Mouse (Mus musculus): Measurements from ENCODE around the gene Gzmk. TPM values are rescaled to one million over a fixed set of nuclear protein-coding genes. Genes with fewer than 3 reads are reported as not detected.
A peak's percentile ranks its signal among the peaks of the same experiment; 100 is the strongest.

Gzmk gene
- polyA plus RNA-seq, 1 experiment from 2014 or later: not detected

DNA sequence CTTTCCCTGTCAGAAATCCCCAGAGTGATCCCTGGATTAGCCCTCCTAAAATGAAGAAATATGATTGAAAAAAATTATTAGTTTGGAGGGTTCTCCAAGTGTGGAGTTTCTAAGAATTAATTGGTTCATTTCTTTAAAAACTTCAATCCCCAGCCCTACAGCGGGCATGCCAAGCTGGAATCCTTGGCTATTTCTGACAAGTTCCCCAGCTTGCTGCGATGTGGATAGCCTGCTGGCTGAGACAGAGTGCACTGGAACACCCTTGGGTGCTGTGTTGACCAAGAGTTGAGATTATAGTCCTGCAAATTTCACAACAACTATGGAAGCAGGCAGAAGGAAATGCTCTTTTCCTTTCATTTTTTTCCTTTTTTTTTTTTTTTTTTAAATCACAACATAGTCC is 24.1 kb downstream of the Gzmk start:
- Histone ChIP-seq H3K27me3 (no peaks in the 10 kb centered on the region), H3K36me3 (no peaks in the 10 kb centered on the region), H3K9ac (no peak overlapping the region), H3K27ac (no peak overlapping the region), H3K4me1 (replicated peaks) (no peaks in the 10 kb centered on the region), H3K4me3 (replicated peaks) (no peak overlapping the region), H3K9me3 (replicated peaks) (no peaks in the 10 kb centered on the region), H3K4me2 (no peak overlapping the region)
- 67% methylated on average over 2 of the region's 2 CpGs for WGBS (ENCODE audit: insufficient replicate concordance)
- ATAC-seq (ENCODE audit: low read depth) (no peak), DNase-seq (no peak)

DNA sequence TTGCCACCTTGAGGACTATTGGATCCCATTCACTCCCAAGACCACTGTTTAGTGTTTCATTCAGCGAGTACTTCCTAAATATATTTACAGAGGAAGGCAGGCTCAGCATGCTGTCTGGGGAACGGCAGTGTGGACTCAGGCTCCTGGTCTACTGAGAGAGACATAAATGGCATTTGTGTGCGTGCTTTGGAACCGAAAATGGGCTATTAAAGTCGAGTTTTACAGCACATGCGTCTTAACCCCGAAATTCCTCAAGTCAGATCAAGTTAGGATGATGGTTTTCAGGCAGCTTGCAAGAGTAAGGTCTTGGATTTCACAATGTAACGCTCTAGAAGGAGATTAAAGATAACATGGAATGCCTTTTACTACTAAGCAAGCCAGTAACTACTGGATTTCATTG is 25.0 kb downstream of the Gzmk start:
- Histone ChIP-seq H3K4me1 (replicated peaks) (no peaks in the 10 kb centered on the region), H3K9ac (no peak overlapping the region), H3K4me3 (replicated peaks) (no peak overlapping the region), H3K9me3 (replicated peaks) (no peaks in the 10 kb centered on the region), H3K27me3 (no peaks in the 10 kb centered on the region), H3K36me3 (no peaks in the 10 kb centered on the region), H3K27ac (no peak overlapping the region), H3K4me2 (no peak overlapping the region)
- ATAC-seq (ENCODE audit: low read depth): no peak
- WGBS (ENCODE audit: insufficient replicate concordance): 53% methylated on average over 8 of the region's 8 CpGs
- no peak for DNase-seq

DNA sequence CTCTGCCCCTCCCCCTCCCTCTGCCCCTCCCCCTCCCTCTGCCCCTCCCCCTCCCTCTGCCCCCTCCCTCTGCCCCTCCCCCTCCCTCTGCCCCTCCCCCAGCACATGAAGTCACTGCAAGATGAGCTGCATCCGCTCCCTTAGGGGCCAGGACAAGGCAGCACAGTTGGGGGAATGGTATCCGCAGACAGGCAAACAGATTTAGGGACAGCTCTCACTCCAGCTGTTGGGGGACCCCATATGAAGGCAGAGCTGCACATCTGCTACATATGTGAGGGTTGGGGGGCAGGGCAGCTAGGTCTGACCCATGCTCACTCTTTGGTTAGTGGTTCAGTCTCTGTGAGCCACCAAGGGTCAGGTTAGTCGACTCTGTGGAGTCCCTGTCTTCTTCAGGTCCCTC is 26.4 kb downstream of the Gzmk start:
- Histone ChIP-seq H3K4me1 (replicated peaks) (no peaks in the 10 kb centered on the region), H3K4me3 (replicated peaks) (no peak overlapping the region), H3K9me3 (replicated peaks) (no peaks in the 10 kb centered on the region), H3K27ac (no peak overlapping the region), H3K9ac (no peak overlapping the region), H3K27me3 (no peaks in the 10 kb centered on the region), H3K4me2 (no peak overlapping the region), H3K36me3 (no peaks in the 10 kb centered on the region)
- DNase-seq (no peak), ATAC-seq (ENCODE audit: low read depth) (no peak)
- WGBS (ENCODE audit: insufficient replicate concordance): 36% methylated on average over 3 of the region's 3 CpGs

DNA sequence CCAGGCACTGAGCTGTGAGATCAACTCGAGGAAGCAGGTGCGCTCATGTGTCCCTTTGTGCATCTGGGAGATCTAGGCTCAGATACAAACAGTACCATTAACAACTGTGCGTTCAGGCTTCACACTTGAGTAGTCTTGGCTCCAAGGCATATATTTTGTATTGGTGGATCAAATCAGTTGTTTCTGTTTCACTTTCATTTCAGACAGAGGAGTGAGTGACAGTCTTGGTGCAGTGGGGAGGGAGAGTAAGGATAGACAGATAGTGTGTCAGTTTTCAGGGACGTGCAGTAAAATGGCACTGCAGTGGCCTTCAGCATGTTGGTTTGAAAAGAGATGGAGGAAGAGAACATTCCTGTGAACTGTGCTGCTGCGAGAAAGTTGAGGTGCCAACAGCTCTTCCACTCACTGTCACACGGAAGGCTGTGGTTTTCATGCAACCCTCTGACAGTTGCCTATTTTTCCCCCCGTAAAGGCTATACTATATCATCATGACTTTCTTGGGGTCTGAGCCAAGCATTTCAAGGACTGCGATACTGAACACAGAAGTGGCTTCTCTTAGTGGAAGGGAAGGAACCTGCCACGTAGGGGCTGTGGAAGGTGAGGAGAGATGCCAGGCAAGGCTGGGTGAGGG is 27.7 kb downstream of the Gzmk start:
- Histone ChIP-seq H3K36me3 (no peaks in the 10 kb centered on the region), H3K4me1 (replicated peaks) (no peaks in the 10 kb centered on the region), H3K4me2 (no peak overlapping the region), H3K27ac (no peak overlapping the region), H3K9me3 (replicated peaks) (no peaks in the 10 kb centered on the region), H3K4me3 (replicated peaks) (no peak overlapping the region), H3K27me3 (no peaks in the 10 kb centered on the region), H3K9ac (no peak overlapping the region)
- DNase-seq (no peak), ATAC-seq (ENCODE audit: low read depth) (no peak)
- WGBS (ENCODE audit: insufficient replicate concordance): 54% methylated on average over 9 of the region's 9 CpGs

DNA sequence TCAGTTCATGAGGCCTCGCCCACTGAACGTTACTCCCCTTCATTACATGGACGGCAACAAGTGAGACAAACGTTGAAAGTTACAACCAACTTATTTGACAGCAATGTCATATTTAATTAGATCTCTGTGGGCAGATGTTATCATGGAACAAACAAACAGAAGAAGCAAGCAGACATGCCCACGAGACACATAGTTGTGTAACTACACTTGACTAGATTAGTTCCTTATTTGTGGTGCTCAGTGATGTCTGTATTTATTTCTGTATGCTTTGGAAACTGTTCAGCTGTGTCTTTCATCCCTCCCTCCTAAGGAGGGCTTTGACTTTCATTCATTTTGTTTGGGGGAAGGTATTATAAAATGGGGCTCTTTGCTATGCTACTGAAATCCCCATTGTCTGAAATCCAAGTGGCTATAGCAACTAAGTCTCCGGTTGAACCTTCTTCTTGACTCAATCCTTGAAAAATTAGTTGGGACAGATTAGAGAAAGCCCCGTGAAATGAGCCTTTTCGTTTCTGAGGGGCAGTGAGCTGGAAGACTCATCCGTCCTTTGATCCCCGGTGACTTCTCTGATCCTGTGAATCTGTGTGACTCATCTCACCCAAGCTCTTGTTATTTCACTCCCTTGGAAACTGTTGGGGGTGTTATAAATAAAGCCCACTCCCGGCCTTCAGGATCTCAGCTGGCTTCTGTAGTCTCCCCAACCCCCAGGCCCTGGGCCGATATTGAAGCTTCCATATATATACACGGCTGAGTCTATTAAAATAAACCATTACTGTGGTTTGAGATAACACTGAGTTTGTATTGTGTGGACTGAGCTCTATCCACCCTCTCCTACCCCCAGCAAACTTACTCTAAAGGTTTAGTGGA is 28.7 kb downstream of the Gzmk start:
- H3K27me3 ChIP-seq: no peaks in the 10 kb centered on the region
- H3K36me3 ChIP-seq: no peaks in the 10 kb centered on the region
- H3K9ac ChIP-seq: no peak overlapping the region
- no peak overlapping the region for H3K4me3 ChIP-seq (replicated peaks)
- H3K4me2 ChIP-seq: no peak overlapping the region
- DNase-seq (no peak), ATAC-seq (ENCODE audit: low read depth) (no peak)
- H3K4me1 ChIP-seq (replicated peaks): no peaks in the 10 kb centered on the region
- 59% methylated on average over 13 of the region's 13 CpGs for WGBS (ENCODE audit: insufficient replicate concordance)
- H3K9me3 ChIP-seq (replicated peaks): no peaks in the 10 kb centered on the region
- no peak overlapping the region for H3K27ac ChIP-seq

DNA sequence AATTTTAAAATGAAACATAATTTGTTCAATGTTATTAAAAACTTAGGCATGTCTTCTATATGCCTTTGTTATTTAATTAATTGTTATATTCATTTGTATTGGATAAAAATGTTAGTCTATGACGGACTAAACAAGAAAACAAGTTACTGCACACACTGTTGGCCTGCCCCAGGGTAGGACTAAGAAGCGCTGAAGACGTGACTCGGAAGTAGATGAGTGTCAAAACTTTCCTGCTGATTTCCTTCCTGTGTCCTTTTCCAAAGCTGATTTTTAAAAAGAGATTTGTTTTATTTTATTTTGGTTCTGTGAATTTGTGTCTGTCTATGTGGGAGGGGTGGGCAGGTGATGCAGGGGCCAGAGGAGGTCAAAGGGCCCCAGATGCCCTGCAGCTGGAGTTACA is 42.0 kb downstream of the Gzmk start:
- Histone ChIP-seq H3K9ac (no peak overlapping the region), H3K9me3 (replicated peaks) (no peaks in the 10 kb centered on the region), H3K27me3 (no peaks in the 10 kb centered on the region), H3K4me3 (replicated peaks) (no peak overlapping the region), H3K36me3 (no peaks in the 10 kb centered on the region), H3K4me1 (replicated peaks) (no peaks in the 10 kb centered on the region), H3K27ac (no peak overlapping the region), H3K4me2 (no peak overlapping the region)
- ATAC-seq (ENCODE audit: low read depth): no peak
- DNase-seq: no peak
- WGBS (ENCODE audit: insufficient replicate concordance): 72% methylated on average over 4 of the region's 4 CpGs

DNA sequence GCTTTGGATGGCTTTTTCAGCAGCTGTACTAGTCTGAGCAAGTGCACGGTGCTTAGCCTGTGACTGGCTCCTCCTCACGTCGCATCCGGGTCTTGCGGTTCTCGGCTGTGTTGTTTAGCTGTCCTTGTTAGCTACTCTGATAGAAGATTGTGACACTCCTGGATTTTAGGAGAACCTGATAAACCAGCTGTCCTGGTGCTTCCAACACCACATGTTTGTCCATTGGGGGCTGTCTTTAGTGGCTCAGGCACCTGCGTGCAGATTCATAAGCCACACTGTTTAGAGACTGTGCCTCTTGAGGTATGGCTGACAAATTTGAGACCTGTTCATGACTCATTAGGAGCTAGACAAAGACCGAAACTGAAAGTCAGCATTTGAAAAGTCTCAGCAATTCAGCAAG is 42.4 kb downstream of the Gzmk start:
- no peak for ATAC-seq (ENCODE audit: low read depth)
- Histone ChIP-seq H3K27me3 (no peaks in the 10 kb centered on the region), H3K9ac (no peak overlapping the region), H3K27ac (no peak overlapping the region), H3K4me3 (replicated peaks) (no peak overlapping the region), H3K9me3 (replicated peaks) (no peaks in the 10 kb centered on the region), H3K4me2 (no peak overlapping the region), H3K4me1 (replicated peaks) (no peaks in the 10 kb centered on the region), H3K36me3 (no peaks in the 10 kb centered on the region)
- DNase-seq: no peak
- WGBS (ENCODE audit: insufficient replicate concordance): 73% methylated on average over 8 of the region's 8 CpGs

DNA sequence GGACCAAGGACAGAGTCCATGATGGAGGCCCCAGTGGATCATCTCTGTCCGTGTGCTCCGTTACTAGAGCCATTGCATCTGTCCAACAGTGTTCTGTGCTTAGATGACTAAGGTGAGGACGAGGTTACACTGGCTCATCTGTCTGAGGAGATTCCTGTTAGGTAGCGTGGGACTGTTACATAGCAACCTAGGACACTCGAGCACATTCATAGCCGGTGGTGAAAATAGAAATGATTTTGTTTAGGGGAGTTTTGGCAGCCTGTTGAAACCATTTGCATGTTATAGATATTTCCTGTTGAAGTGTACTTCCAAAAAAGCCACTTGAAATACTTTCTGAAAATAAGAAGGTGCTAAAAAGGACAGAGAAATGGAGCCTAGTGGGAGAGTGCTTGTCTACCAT is 51.5 kb downstream of the Gzmk start:
- H3K4me2 ChIP-seq: no peak overlapping the region
- H3K9ac ChIP-seq: no peak overlapping the region
- 74% methylated on average over 6 of the region's 6 CpGs for WGBS (ENCODE audit: insufficient replicate concordance)
- no peaks in the 10 kb centered on the region for H3K36me3 ChIP-seq
- no peaks in the 10 kb centered on the region for H3K9me3 ChIP-seq (replicated peaks)
- H3K27me3 ChIP-seq: no peaks in the 10 kb centered on the region
- no peak overlapping the region for H3K4me3 ChIP-seq (replicated peaks)
- DNase-seq (no peak), ATAC-seq (ENCODE audit: low read depth) (no peak)
- H3K27ac ChIP-seq: no peak overlapping the region
- H3K4me1 ChIP-seq (replicated peaks): no peaks in the 10 kb centered on the region

DNA sequence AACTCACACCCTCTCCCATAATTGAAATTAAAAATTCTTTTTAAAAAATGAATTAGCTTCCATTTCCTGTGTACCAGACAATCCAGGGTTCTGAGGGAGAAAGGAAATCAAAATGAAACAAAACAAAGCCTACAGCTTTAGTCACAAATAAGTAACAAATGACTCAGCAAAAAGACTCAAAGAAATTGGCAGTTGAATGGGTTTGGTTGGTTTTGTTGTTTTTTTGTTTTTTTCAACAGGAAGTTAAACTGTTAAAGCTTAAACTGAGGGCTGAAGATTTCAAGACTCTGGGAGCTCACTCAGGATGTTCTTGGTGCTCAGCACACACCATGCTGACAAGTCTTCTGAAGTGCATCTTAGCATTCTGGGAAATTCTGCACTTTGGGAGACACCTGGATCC is 55.5 kb downstream of the Gzmk start:
- H3K9me3 ChIP-seq (replicated peaks): no peaks in the 10 kb centered on the region
- H3K27me3 ChIP-seq: no peaks in the 10 kb centered on the region
- H3K27ac ChIP-seq: no peak overlapping the region
- H3K4me2 ChIP-seq: no peak overlapping the region
- no peaks in the 10 kb centered on the region for H3K4me1 ChIP-seq (replicated peaks)
- ATAC-seq (ENCODE audit: low read depth): no peak
- no peaks in the 10 kb centered on the region for H3K36me3 ChIP-seq
- H3K9ac ChIP-seq: no peak overlapping the region
- no peak overlapping the region for H3K4me3 ChIP-seq (replicated peaks)
- no peak for DNase-seq

DNA sequence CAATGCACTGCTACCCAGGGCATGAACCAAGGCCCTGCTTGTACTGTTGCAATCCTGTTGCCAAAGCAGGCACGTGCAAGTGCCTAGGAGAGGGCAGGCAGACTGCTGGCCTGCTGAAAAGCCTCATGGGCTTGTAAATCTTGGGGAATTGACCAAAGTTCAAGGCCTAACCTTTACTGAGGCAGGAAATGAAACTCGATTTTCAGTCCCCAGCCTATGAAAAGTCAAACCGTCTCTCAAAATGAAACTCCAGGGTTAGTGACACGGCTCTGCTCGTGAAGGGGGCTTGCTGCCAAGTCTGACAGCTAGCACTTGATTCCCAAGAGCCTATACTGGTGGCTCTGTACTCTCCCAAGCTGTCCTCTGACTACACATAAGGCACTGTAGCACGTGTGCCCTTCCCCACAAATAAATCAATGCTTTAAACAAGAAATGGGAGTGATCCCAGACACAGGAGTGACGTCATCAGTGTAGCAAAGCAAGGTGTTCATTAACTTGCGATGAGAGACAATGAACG is 57.6 kb downstream of the Gzmk start:
- DNase-seq: no peak
- ATAC-seq (ENCODE audit: low read depth): peak; percentile 36; the same call in 1 of the 2 replicates
- no peak overlapping the region for H3K4me2 ChIP-seq
- H3K4me3 ChIP-seq (replicated peaks): no peak overlapping the region
- H3K4me1 ChIP-seq (replicated peaks): no peaks in the 10 kb centered on the region
- no peak overlapping the region for H3K9ac ChIP-seq
- no peaks in the 10 kb centered on the region for H3K9me3 ChIP-seq (replicated peaks)
- 54% methylated on average over 9 of the region's 9 CpGs for WGBS (ENCODE audit: insufficient replicate concordance)
- no peak overlapping the region for H3K27ac ChIP-seq
- H3K27me3 ChIP-seq: no peaks in the 10 kb centered on the region
- H3K36me3 ChIP-seq: no peaks in the 10 kb centered on the region

DNA sequence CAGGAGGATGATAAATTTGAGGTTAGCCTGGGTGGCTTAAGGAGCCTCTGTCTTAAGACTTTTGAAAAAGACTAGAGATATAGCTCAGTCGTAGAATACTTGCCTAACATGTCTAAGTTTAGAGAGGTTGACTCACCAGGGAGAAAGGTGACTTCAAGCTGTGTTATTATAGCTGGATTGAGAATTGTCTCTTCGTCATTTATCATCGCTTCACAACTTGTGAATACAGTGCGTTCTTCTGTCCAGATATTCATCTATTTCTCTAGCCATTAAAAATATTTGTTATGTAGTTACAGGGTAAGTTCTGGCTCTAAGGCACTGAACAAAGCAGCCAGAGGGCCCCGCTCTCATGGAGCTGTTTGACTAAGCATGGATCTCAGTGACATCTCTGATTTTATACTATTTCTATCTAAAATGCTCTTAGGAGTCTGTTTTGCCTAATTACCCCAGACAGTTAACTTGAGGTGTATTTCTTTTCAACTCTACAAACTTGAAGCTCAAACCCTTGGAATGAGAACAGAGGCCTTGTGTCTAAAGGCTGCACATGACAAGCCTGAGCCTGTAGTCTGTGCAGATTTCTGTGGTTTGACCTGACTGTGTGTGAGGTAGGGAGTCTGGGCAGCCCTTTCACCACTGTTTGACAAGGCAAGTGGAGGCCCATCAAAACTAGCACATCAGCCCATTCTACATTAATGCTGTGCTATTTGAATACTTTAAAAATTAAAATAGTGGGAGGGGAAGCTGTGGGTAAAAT is 61.3 kb downstream of the Gzmk start:
- Histone ChIP-seq H3K4me3 (replicated peaks) (no peak overlapping the region), H3K9me3 (replicated peaks) (no peaks in the 10 kb centered on the region), H3K27ac (no peak overlapping the region), H3K4me1 (replicated peaks) (no peaks in the 10 kb centered on the region), H3K27me3 (no peaks in the 10 kb centered on the region), H3K9ac (no peak overlapping the region), H3K36me3 (no peaks in the 10 kb centered on the region), H3K4me2 (no peak overlapping the region)
- ATAC-seq (ENCODE audit: low read depth) (no peak), DNase-seq (no peak)
- 66% methylated on average over 5 of the region's 5 CpGs for WGBS (ENCODE audit: insufficient replicate concordance)

Data from liver, embryonic 13.5 days (tissue).